Mouse (Mus musculus) heart, adult 8-10 months (tissue): Measurements from ENCODE around the gene Ints5. TPM values are rescaled to one million over a fixed set of nuclear protein-coding genes. Genes with fewer than 3 reads are reported as not detected.
"Not testable (repeated sequence)": the region's sequence is repeated elsewhere in the genome, so short reads cannot be mapped to it uniquely, and the experiment has no call there.

Experiments
- DNase-seq: peaks from one replicate; pipeline ENCODE4 v3.0.0; 2022; ENCODE audit warnings: low spot score
- total RNA-seq, 4 experiments: library from RNA; stranded (reverse); gene quantifications; 2 replicates each; pipeline ENCODE4 v1.2.4; 2022

The Ints5 gene
- 10 to 100 TPM; 11.0 to 12.0 (median 11.2) TPM for total RNA-seq

GRCm38 (mm10) chr19:8892829-8893766, at the start of gene Ints5:
Ints5 (plus strand) TSS chr19:8893005.
- peak; percentile 88 for DNase-seq

DNA sequence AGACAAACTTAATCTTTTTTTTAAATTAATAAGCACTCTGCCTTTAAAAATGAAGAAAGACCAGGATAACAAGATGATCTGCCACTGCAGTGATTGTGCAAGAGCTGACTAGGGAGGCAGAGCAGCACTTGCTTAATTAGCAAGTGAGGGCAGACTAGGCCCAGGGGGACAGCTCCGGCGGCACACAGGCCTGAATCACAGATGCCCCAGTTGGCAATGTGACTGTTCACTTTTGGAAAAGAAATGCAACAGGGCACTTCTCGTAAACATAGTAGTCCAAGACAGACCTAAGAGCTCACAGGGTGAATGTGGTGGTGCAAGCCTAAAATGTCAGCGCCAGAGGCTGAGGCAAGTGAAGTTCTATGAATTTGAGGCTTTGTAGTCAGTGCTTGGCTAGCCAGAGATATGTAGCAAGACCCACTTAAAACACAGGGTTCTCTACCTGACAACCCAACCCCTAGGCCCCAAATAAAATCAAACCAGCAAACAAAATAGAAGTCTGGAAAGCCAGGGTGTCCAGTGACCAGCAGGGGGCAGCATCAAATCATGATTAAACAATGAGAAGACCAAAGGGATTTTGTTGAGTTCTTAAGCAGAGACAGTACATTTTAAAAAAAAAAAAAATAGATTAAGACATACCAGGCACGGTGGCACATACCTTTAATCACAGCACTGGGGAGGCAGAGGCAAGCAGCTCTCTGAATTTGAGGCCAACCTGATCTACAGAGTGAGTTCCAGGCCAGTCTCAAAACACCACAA, 48.3 kb upstream of the Ints5 start:
- peak; percentile 81 for DNase-seq

GRCm38 (mm10) chr19:8848356-8848755, 44.4 kb upstream of the Ints5 start:
- DNase-seq: no peak

GRCm38 (mm10) chr19:8850402-8850901, 42.4 kb upstream of the Ints5 start, which contains the start of gene Lrrn4cl:
Lrrn4cl (plus strand) TSS chr19:8850768.
- DNase-seq: peak; percentile 38

- no peak for DNase-seq
These were observed 41.2 kb upstream of the Ints5 start for GRCm38 (mm10) chr19:8851639-8852038.

GRCm38 (mm10) chr19:8852236-8852928, 40.4 kb upstream of the Ints5 start:
- DNase-seq: no peak

GRCm38 (mm10) chr19:8853117-8853516, 39.7 kb upstream of the Ints5 start:
- DNase-seq: no peak

DNA sequence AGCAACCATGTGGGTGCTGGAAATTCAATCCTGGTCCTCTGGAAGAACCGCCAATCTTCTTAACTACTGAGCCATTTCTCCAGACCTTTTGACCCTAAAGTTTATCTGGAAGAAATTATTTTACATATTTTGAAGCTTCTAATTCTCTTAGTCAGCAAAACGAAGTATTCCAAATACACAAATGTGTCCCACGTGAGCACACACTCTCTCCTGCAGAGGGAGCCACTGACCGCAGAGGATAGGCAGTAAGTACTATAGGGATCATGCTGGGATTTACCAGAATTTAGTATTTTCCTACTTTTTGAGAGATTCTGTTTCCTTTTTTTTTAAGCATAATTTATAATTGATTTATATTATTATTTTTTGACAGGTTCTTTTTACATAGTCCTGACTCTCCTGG, 35.1 kb upstream of the Ints5 start:
- DNase-seq: peak; percentile 46

- no peak for DNase-seq
These were observed 33.8 kb upstream of the Ints5 start for GRCm38 (mm10) chr19:8859018-8859417.

DNA sequence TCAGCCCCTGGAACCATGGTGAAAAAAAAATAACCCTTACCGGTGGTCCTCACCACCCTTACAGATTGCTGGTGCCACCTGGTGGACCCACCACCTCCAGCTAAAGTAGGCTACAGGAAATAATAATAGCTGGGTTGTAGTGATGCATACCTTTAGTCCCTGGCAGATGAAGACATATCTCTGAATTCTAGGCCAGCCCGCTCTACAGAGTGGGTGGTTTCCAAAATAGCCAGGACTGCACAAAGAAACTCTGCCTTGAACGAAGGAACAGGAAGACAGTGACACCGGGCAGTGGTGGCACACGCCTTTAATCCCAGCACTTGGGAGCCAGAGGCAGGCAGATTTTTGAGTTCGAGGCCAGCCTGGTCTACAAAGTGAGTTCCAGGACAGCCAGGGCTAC, 28.5 kb upstream of the Ints5 start:
- DNase-seq: no peak

GRCm38 (mm10) chr19:8870381-8870780, 22.4 kb upstream of the Ints5 start:
- not testable (repeated sequence) for DNase-seq

- DNase-seq: no peak
These were observed 22.0 kb upstream of the Ints5 start for GRCm38 (mm10) chr19:8870838-8871237.

- DNase-seq: peak; percentile 99
These were observed 21.3 kb upstream of the Ints5 start, which contains the start of gene Ubxn1 for GRCm38 (mm10) chr19:8871267-8872186. Ubxn1 (plus strand) TSS chr19:8871496.

DNA sequence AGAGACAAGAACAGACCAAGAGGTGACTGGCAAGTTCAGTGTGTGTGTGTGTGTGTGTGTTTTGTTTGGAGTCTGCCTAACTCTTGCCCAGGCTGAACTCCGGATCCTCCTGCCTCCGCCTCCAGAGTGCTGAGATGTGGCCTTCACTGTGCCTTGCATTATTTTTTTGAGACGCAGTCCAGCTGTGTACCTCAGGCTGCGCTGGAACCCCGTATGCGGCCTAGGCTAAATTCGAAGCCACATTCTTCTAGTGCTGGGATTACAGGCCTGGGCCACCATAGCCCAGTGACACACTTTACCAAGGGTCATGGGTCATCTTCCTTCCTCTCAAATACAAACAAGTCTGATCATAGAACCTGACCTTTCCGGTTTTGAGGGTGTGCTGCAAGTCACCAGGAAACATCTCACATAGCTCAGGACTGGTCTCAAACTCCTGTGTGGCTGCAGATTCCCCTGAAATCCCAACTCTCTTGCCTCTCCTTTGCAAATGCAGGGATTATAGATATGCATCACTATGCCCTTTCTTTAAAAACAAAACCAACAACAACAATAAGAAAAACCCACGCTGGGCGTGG, 20.5 kb upstream of the Ints5 start:
- no peak for DNase-seq

DNA sequence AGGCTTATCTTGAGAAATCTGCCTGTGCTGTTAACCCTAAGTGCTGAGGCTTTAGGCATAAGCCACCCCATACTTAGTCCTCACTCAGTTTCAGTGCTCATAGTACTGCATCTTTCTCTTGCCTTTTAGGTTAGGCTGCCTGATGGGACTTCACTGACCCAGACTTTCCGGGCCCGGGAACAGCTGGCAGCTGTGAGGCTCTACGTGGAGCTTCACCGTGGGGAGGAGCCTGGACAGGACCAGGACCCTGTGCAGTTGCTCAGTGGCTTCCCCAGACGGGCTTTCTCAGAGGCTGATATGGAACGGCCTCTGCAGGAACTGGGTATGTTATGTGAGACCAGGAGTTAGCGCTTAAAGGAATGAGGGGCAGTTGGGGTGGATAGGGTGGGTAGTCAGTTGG, 17.8 kb upstream of the Ints5 start:
- no peak for DNase-seq

DNA sequence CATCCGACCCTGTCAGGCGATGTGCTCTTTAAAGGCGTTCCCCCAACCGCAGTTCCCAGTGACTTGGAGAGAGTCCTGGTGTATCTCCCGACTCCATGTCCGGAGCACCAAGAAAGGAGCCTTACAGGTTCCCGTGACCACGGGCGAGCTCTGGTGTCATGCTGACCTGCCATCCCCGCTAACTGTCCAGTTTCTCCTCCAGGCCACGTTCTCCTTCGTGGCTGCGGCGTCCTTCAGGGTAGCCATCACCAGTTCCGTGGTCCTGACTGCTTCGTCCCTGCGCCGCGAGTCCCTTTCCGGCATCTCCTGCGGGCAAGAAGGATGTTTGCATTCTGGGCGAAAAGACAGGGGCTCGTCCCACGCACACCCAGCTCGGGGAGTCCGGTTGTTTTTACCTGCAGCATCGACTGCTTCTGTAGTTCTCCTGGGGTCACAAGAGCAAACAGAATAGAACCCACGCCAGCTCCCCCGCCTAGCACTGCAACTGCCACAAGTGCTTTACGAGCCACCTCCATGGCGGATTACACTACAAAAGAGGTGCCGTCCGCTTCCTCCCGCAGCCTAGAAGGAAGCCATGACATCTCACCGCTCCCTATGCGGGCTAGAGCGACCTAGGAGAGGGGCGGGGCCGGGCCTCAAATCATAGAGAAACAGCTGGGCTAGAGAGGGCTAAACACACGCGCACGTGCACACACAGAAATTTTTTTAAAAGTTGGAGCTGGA, 12.3 kb upstream of the Ints5 start, which contains the start of gene Uqcc3:
Uqcc3 (minus strand) TSS at position 613 of the 723 bp plus-strand sequence.
- DNase-seq: peak; percentile 91

DNA sequence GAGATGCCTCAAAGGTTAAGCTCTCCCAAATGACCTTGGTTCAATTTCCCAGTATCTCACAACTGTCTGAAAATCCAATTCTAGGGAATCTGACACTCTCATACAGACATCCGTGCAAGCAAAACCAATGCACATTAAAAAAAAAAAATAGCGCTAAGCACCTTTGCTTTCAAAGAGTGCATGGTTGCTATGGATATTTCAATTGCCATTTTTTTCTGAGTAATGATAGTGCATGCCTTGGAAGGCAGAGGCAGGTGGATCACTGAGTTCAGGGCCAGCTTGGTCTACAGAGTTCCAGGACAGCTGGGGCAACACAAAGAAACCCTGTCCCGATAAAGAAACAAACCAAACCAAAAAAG, 11.8 kb upstream of the Ints5 start:
- no peak for DNase-seq

GRCm38 (mm10) chr19:8883616-8884015, 9.2 kb upstream of the Ints5 start, which contains the start of the genes Lbhd1 and Gm49403:
Lbhd1 (plus strand) TSS chr19:8883732.
Gm49403 (plus strand) TSS chr19:8883930.
- DNase-seq: no peak

DNA sequence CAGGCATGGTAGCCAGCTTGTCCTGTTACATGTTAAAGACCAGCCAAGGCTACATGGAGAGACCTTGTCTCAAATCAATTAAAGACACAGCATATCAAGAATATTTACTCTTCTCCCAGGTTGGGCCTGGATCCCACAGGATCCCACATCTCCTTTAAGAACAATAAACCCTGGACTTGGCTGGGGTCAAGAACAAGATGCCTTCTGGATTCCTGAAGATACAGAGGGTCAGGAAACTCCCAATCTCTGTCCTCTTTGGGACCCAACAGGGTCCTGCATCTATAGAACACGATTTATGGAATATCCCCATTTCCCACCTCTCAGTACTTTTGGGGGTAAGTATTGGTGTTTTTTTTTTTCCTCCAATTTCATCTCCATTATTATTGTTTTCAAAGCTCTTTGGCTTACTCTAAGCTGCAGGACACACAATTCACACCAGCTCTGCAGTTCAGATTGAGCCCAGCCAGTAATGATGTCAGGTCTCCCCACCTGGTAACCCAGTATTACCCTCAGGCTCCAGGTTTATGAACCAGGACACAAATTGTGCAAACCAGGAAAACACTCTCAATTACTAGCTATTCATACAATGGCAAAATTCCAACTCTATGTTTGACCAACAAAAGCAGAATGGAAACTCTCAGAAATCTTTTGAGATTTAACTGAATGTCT, 5.8 kb upstream of the Ints5 start:
- DNase-seq: no peak
